Mouse (Mus musculus): ENCODE data around the gene Mrpl48.

The Mrpl48 gene

GRCm38 (mm10) chr7:100608130-100608741 lies at the start of gene Mrpl48:
Gene Mrpl48 (minus strand): TSS chr7:100608301.
- in situ Hi-C loops (cut with MboI; ENCODE audit: unreplicated experiment in 2 of 2), result no loop called here

- in situ Hi-C loops (cut with MboI; ENCODE audit: unreplicated experiment in 2 of 2), result no loop called here
These were observed 48.6 kb upstream of the Mrpl48 start for GRCm38 (mm10) chr7:100656739-100657138.

- in situ Hi-C loops (cut with MboI; ENCODE audit: unreplicated experiment in 2 of 2), result no loop called here
These were observed 46.3 kb upstream of the Mrpl48 start for GRCm38 (mm10) chr7:100654441-100654840.

- in situ Hi-C loops (cut with MboI; ENCODE audit: unreplicated experiment in 2 of 2), result no loop called here
These were observed 45.6 kb upstream of the Mrpl48 start for GRCm38 (mm10) chr7:100653480-100654266.

GRCm38 (mm10) chr7:100651011-100651410 lies 42.9 kb upstream of the Mrpl48 start:
- in situ Hi-C loops (cut with MboI; ENCODE audit: unreplicated experiment in 2 of 2), result no loop called here

GRCm38 (mm10) chr7:100650421-100650820 lies 42.3 kb upstream of the Mrpl48 start:
- in situ Hi-C loops (cut with MboI; ENCODE audit: unreplicated experiment in 2 of 2), result no loop called here

- in situ Hi-C loops (cut with MboI; ENCODE audit: unreplicated experiment in 2 of 2), result no loop called here
These were observed 41.7 kb upstream of the Mrpl48 start for GRCm38 (mm10) chr7:100649826-100650225.

GRCm38 (mm10) chr7:100649095-100649494 lies 41.0 kb upstream of the Mrpl48 start:
- in situ Hi-C loops (cut with MboI; ENCODE audit: unreplicated experiment in 2 of 2), result no loop called here

GRCm38 (mm10) chr7:100645147-100645546 lies 37.0 kb upstream of the Mrpl48 start:
- in situ Hi-C loops (cut with MboI; ENCODE audit: unreplicated experiment in 2 of 2), result no loop called here

- in situ Hi-C loops (cut with MboI; ENCODE audit: unreplicated experiment in 2 of 2), result no loop called here
These were observed 34.3 kb upstream of the Mrpl48 start for GRCm38 (mm10) chr7:100642413-100642812.

- in situ Hi-C loops (cut with MboI; ENCODE audit: unreplicated experiment in 2 of 2), result loop anchor here in 1 of 2 experiments (5.0 kb wide), 1 partner anchor 110 kb away; no protein-coding TSS in a partner anchor
These were observed 29.6 kb upstream of the Mrpl48 start for GRCm38 (mm10) chr7:100637657-100638056.

- in situ Hi-C loops (cut with MboI; ENCODE audit: unreplicated experiment in 2 of 2), result no loop called here
These were observed 16.4 kb upstream of the Mrpl48 start for GRCm38 (mm10) chr7:100624538-100624937.

GRCm38 (mm10) chr7:100622277-100622676 lies 14.2 kb upstream of the Mrpl48 start:
- in situ Hi-C loops (cut with MboI; ENCODE audit: unreplicated experiment in 2 of 2), result no loop called here

- in situ Hi-C loops (cut with MboI; ENCODE audit: unreplicated experiment in 2 of 2), result no loop called here
These were observed 8.2 kb upstream of the Mrpl48 start for GRCm38 (mm10) chr7:100616121-100616857.

- in situ Hi-C loops (cut with MboI; ENCODE audit: unreplicated experiment in 2 of 2), result no loop called here
These were observed 809 bp upstream of the Mrpl48 start for GRCm38 (mm10) chr7:100608910-100609309.

- in situ Hi-C loops (cut with MboI; ENCODE audit: unreplicated experiment in 2 of 2), result no loop called here
These were observed 629 bp downstream of the Mrpl48 start, which contains the start of gene Rab6a for GRCm38 (mm10) chr7:100607214-100608129. Gene Rab6a (plus strand): TSS chr7:100607410.

- in situ Hi-C loops (cut with MboI; ENCODE audit: unreplicated experiment in 2 of 2), result no loop called here
These were observed 7.9 kb downstream of the Mrpl48 start for GRCm38 (mm10) chr7:100600211-100600610.

GRCm38 (mm10) chr7:100593349-100593748 lies 14.8 kb downstream of the Mrpl48 start:
- in situ Hi-C loops (cut with MboI; ENCODE audit: unreplicated experiment in 2 of 2), result no loop called here

- in situ Hi-C loops (cut with MboI; ENCODE audit: unreplicated experiment in 2 of 2), result no loop called here
These were observed 16.6 kb downstream of the Mrpl48 start for GRCm38 (mm10) chr7:100591522-100591852.

GRCm38 (mm10) chr7:100590845-100591521 lies 17.1 kb downstream of the Mrpl48 start:
- in situ Hi-C loops (cut with MboI; ENCODE audit: unreplicated experiment in 2 of 2), result no loop called here
